Mouse (Mus musculus): Measurements from ENCODE around the gene Ms4a18. TPM values are rescaled to one million over a fixed set of nuclear protein-coding genes. Genes with fewer than 3 reads are reported as not detected.
A peak's percentile ranks its signal among the peaks of the same experiment; 100 is the strongest.
"Not testable (repeated sequence)": the region's sequence is repeated elsewhere in the genome, so short reads cannot be mapped to it uniquely, and the experiment has no call there.

Gene Ms4a18
- total RNA-seq (2021) = not detected
- long read RNA-seq, experiment 1 = 0 reads
- long read RNA-seq, experiment 2 = 0 reads

GRCm38 (mm10) chr19:11017891-11018290 is at the start of gene Ms4a18:
TSS of gene Ms4a18 (minus strand) at chr19:11018031.
- DNase-seq = no peak
- intact Hi-C loops (cut with DNase I) = no loop called here

- DNase-seq = no peak
- intact Hi-C loops (cut with DNase I) = no loop called here
These were observed 47.5 kb upstream of the Ms4a18 start for GRCm38 (mm10) chr19:11065202-11065875.

GRCm38 (mm10) chr19:11060900-11061299 is 43.1 kb upstream of the Ms4a18 start:
- DNase-seq = no peak
- intact Hi-C loops (cut with DNase I) = no loop called here

GRCm38 (mm10) chr19:11059967-11060366 is 42.1 kb upstream of the Ms4a18 start:
- DNase-seq = no peak
- intact Hi-C loops (cut with DNase I) = no loop called here

- DNase-seq; intact Hi-C loops (cut with DNase I): not testable (repeated sequence)
These were observed 37.9 kb upstream of the Ms4a18 start for GRCm38 (mm10) chr19:11055700-11056099.

- intact Hi-C loops (cut with DNase I) = no loop called here
- no peak for DNase-seq
These were observed 35.4 kb upstream of the Ms4a18 start for GRCm38 (mm10) chr19:11053277-11053676.

- DNase-seq = no peak
- intact Hi-C loops (cut with DNase I) = no loop called here
These were observed 35.0 kb upstream of the Ms4a18 start for GRCm38 (mm10) chr19:11052877-11053276.

GRCm38 (mm10) chr19:11050286-11050685 is 32.5 kb upstream of the Ms4a18 start:
- DNase-seq = no peak
- intact Hi-C loops (cut with DNase I) = no loop called here

GRCm38 (mm10) chr19:11049426-11049825 is 31.6 kb upstream of the Ms4a18 start:
- intact Hi-C loops (cut with DNase I) = no loop called here
- DNase-seq = no peak

- no peak for DNase-seq
- intact Hi-C loops (cut with DNase I) = no loop called here
These were observed 30.7 kb upstream of the Ms4a18 start for GRCm38 (mm10) chr19:11048503-11048902.

- no peak for DNase-seq
- intact Hi-C loops (cut with DNase I) = no loop called here
These were observed 30.2 kb upstream of the Ms4a18 start for GRCm38 (mm10) chr19:11048009-11048408.

GRCm38 (mm10) chr19:11044996-11045711 is 27.3 kb upstream of the Ms4a18 start:
- intact Hi-C loops (cut with DNase I) = no loop called here

GRCm38 (mm10) chr19:11044671-11044995 is 26.8 kb upstream of the Ms4a18 start:
- no peak for DNase-seq
- intact Hi-C loops (cut with DNase I) = no loop called here

More at GRCm38 (mm10) chr19:11044996-11045711, 27.3 kb upstream of the Ms4a18 start:
- DNase-seq = peak; percentile 45 to 55

GRCm38 (mm10) chr19:11037570-11037969 is 19.7 kb upstream of the Ms4a18 start:
- DNase-seq = no peak
- intact Hi-C loops (cut with DNase I) = no loop called here

GRCm38 (mm10) chr19:11022382-11022781 is 4.6 kb upstream of the Ms4a18 start:
- no peak for DNase-seq
- intact Hi-C loops (cut with DNase I) = no loop called here

- no peak for DNase-seq
- intact Hi-C loops (cut with DNase I) = no loop called here
These were observed 580 bp downstream of the Ms4a18 start for GRCm38 (mm10) chr19:11017251-11017650.

- DNase-seq = no peak
- intact Hi-C loops (cut with DNase I) = no loop called here
These were observed 1.8 kb downstream of the Ms4a18 start for GRCm38 (mm10) chr19:11015998-11016397.

- DNase-seq = no peak
- intact Hi-C loops (cut with DNase I) = no loop called here
These were observed 2.4 kb downstream of the Ms4a18 start for GRCm38 (mm10) chr19:11015468-11015867.

GRCm38 (mm10) chr19:10993150-10993549 is 24.7 kb downstream of the Ms4a18 start, which contains the start of gene Ms4a15:
TSS of gene Ms4a15 (minus strand) at chr19:10993250.
- DNase-seq = no peak
- intact Hi-C loops (cut with DNase I) = no loop called here

GRCm38 (mm10) chr19:10991911-10992310 is 25.9 kb downstream of the Ms4a18 start:
- intact Hi-C loops (cut with DNase I) = no loop called here
- DNase-seq = no peak

- DNase-seq = no peak
- intact Hi-C loops (cut with DNase I) = no loop called here
These were observed 27.1 kb downstream of the Ms4a18 start for GRCm38 (mm10) chr19:10990751-10991150.

- intact Hi-C loops (cut with DNase I) = no loop called here
- no peak for DNase-seq
These were observed 29.3 kb downstream of the Ms4a18 start for GRCm38 (mm10) chr19:10988563-10988962.

Data from gastrocnemius, postnatal 36 days (tissue).